ENCODE assay signal across 9 mouse cellular contexts in genomic region chr3:115541789-115542188, GRCm38 (mm10).
DNase-seq lines count a peak whose midpoint lies in the region; ATAC-seq and TF ChIP-seq lines count a peak whose summit lies in the region.
"Had no signal": no experiment of that assay in that cellular context is flagged by ENCODE, and none has a peak within 500 bp of the region (broad histone marks: within the 10 kb centered on the region; RNA-seq: fewer than 3 reads in every experiment).

No protein-coding gene starts in this region.

- DNase-seq in hindbrain, postnatal 0 days (ENCODE audit: low spot score) = peak; percentile 76
- DNase-seq in 3T3-L1 (ENCODE audit: low read depth, low spot score) (peak; percentile 69), ZHBTc4 (ENCODE audit: low read depth, low spot score) (peak; percentile 21)
- peak; percentile 64 for DNase-seq in embryonic facial prominence, embryonic 11.5 days (ENCODE audit: low spot score)
- DNase-seq in ovary, postnatal 10 days (ENCODE audit: low spot score) = no peak
- no peak for DNase-seq in ovary, postnatal 14 days (ENCODE audit: low spot score)

- 87% methylated on average over 1 of the region's 1 CpGs for WGBS in hindbrain, postnatal 0 days
- 86% methylated on average over 1 of the region's 1 CpGs for WGBS in hindbrain, embryonic 12.5 days
- WGBS in embryonic facial prominence, embryonic 11.5 days = 90% methylated on average over 1 of the region's 1 CpGs

- H3K4me2 ChIP-seq in hindbrain, postnatal 0 days (ENCODE audit: low read depth, low read length) = no peak overlapping the region
- no peak overlapping the region for H3K4me2 ChIP-seq in hindbrain, embryonic 12.5 days (replicated peaks)
- no peak overlapping the region for H3K4me2 ChIP-seq in embryonic facial prominence, embryonic 11.5 days (ENCODE audit: low read depth, low read length)

- no peak overlapping the region for H3K27ac ChIP-seq in hindbrain, postnatal 0 days
- H3K27ac ChIP-seq in hindbrain, embryonic 12.5 days = no peak overlapping the region
- no peak overlapping the region for H3K27ac ChIP-seq in embryonic facial prominence, embryonic 11.5 days (replicated peaks; ENCODE audit: low read depth, low read length)

- 0 out of 2 replicates have a peak, but pooled peaks have one; percentile 58 for ATAC-seq in hindbrain, postnatal 0 days
- ATAC-seq in hindbrain, embryonic 12.5 days (ENCODE audit: low FRiP score) = no peak
- no peak for ATAC-seq in embryonic facial prominence, embryonic 11.5 days (replicated peaks; ENCODE audit: insufficient number of reproducible peaks, low FRiP score, low TSS enrichment, low read depth)
- ATAC-seq in megakaryocyte progenitor cell, adult 5-6 weeks (replicated peaks; ENCODE audit: poor library complexity) = peak; percentile 68

- TF ChIP-seq CTCF in hindbrain, postnatal 0 days (IDR thresholded peaks at IDR 0.05; ENCODE audit: low read depth) = peak; percentile 62

- no peaks in the 10 kb centered on the region for H3K4me1 ChIP-seq in hindbrain, postnatal 0 days (ENCODE audit: insufficient read depth, low read length)
- H3K4me1 ChIP-seq in hindbrain, embryonic 12.5 days = no peaks in the 10 kb centered on the region
- H3K4me1 ChIP-seq in embryonic facial prominence, embryonic 11.5 days (ENCODE audit: control insufficient read depth, insufficient read depth, low read length) = no peaks in the 10 kb centered on the region

- no peaks in the 10 kb centered on the region for H3K27me3 ChIP-seq in hindbrain, postnatal 0 days (ENCODE audit: insufficient read depth, low read length)
- no peaks in the 10 kb centered on the region for H3K27me3 ChIP-seq in hindbrain, embryonic 12.5 days
- no peaks in the 10 kb centered on the region for H3K27me3 ChIP-seq in embryonic facial prominence, embryonic 11.5 days (ENCODE audit: control insufficient read depth, insufficient read depth, low read length)
- H3K27me3 ChIP-seq: megakaryocyte, embryonic 14.5 days had no signal

- H3K9me3 ChIP-seq in hindbrain, postnatal 0 days (ENCODE audit: low read length) = no peaks in the 10 kb centered on the region
- H3K9me3 ChIP-seq in hindbrain, embryonic 12.5 days (replicated peaks) = no peaks in the 10 kb centered on the region
- no peaks in the 10 kb centered on the region for H3K9me3 ChIP-seq in embryonic facial prominence, embryonic 11.5 days (replicated peaks; ENCODE audit: control insufficient read depth, low read length)

- no peak overlapping the region for H3K4me3 ChIP-seq in hindbrain, postnatal 0 days (ENCODE audit: low read length)
- H3K4me3 ChIP-seq in hindbrain, embryonic 12.5 days = no peak overlapping the region
- H3K4me3 ChIP-seq in embryonic facial prominence, embryonic 11.5 days (ENCODE audit: low read depth, low read length) = no peak overlapping the region
- H3K4me3 ChIP-seq: megakaryocyte, embryonic 14.5 days had no signal

- H3K36me3 ChIP-seq in hindbrain, postnatal 0 days (ENCODE audit: insufficient read depth, low read length) = no peaks in the 10 kb centered on the region
- no peaks in the 10 kb centered on the region for H3K36me3 ChIP-seq in hindbrain, embryonic 12.5 days
- H3K36me3 ChIP-seq in embryonic facial prominence, embryonic 11.5 days (replicated peaks; ENCODE audit: control insufficient read depth, insufficient read depth, low read depth, low read length) = no peaks in the 10 kb centered on the region

- H3K9ac ChIP-seq in hindbrain, postnatal 0 days (replicated peaks; ENCODE audit: low read length) = no peak overlapping the region
- H3K9ac ChIP-seq in hindbrain, embryonic 12.5 days = no peak overlapping the region
- no peak overlapping the region for H3K9ac ChIP-seq in embryonic facial prominence, embryonic 11.5 days (replicated peaks; ENCODE audit: low read length)

Comparison
In these comparisons a context has a peak if more than half of its experiments do, and no peak if none do; other contexts are left out.
1. ATAC-seq: peak in hindbrain, postnatal 0 days (single experiment) and megakaryocyte progenitor cell, adult 5-6 weeks (single experiment); none in hindbrain, embryonic 12.5 days (single experiment) and embryonic facial prominence, embryonic 11.5 days (single experiment).
2. DNase-seq: peak in hindbrain, postnatal 0 days (single experiment), 3T3-L1 (single experiment), ZHBTc4 (single experiment) and embryonic facial prominence, embryonic 11.5 days (single experiment); none in ovary, postnatal 10 days (single experiment) and ovary, postnatal 14 days (single experiment).